Mouse (Mus musculus): ENCODE results near the gene Atxn1.

DNA sequence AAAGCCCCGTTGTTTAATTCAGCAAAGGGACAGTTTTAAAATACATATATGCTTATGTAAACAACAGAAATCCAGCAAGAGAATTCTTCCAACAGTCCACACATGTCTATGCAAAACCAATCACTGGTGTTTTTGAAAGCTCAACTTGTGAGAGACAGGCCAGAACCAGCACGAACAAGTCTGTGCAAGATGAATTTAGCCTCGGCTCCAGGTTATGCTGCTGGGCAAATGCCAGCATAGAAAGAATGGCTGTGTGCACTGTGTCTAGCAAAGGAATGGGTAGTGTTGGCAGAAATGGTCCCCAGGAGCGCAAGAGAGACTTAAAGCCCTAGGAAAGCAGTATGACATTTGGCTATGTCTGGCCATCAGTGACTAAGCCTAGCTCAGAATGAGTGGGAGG lies 24.1 kb downstream of the Atxn1 start:
- TF ChIP-seq POLR2A (IDR thresholded peaks at IDR 0.05; ENCODE audit: borderline replicate concordance, low read depth, low read length) (no peak), CTCF (IDR thresholded peaks at IDR 0.05; ENCODE audit: low read depth, low read length) (no peak)
